Mouse (Mus musculus) c-Kit-positive CD71-negative TER-119-negative erythroid progenitor cells, embryonic 14.5 days (primary cell): ENCODE measurements around the gene Trim56.
A peak's percentile ranks its signal among the peaks of the same experiment; 100 is the strongest.
"Not testable (repeated sequence)": the region's sequence is repeated elsewhere in the genome, so short reads cannot be mapped to it uniquely, and the experiment has no call there.

Source experiments
- DNase-seq: peaks from one replicate; pipeline ENCODE4 v3.0.0-alpha.2; 2013; ENCODE audit warnings: low read depth

Gene Trim56

DNA sequence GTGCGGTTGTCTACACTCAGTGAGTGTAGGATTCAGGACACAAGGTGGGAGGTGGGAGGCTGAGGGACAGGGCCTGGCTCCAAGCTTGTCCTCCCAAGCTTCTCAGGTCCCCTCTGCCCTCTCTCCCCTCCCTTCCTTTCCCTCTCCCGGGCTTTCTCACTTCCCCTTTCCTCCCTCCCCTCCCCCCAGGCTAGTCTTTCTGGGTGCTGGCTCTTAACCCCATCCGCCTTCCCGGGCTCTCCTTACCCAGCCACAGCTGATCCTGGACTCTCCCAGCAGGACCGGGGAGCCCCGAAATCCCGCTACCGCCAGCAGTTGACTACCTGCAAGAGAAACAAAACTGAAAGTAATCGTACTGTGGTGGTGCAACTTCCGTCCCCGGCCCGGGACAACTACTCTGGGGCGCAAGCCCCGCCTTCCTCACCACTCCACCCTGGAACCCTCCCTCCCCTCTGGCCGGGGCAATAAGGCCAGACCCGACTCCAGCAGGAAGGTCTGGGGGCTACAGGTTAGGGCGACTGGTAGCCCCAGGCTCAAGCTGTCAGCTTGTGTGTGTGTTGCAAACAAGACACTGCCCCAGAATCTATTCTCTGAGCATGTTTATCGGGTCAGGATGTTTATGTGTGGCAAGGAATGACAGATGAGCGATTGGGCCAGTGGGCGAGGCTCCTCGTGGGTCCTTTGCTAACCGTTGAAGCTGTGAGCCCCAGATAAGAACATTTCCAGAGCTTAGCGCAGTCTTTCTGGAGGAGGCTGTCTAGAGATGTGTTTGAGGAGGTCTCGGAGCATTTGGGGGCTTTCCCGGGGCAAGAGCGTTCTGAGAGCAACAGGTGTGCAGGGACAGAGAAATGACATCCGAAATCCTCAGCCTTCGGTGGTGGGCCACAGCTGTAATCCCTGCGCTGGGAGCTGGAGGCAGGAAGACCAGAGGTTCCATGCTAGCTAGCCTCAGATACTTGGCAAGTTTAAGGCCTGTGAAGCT lies at the start of gene Trim56:
TSS of gene Trim56 (minus strand) at position 344 of the 982 bp plus-strand sequence.
- peak; percentile 63 for DNase-seq

DNA sequence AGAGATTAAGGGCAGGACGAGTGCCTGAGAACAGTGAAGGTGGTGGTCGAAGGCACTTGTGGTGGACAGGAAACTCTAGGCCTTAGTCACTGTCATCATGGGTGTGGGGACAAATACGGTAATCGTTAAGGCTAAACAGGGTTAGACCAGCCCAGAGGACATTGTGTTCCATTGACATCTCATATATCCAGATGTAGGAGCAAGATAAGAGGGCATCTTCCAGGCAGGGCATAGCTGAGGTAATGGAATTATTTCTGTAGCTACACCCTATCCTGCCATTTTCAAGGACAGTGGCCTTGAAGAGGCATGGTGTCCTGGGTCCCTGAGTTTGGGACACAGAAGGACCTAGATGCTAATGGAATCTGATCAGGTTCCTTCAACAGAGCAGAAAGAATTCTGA lies 45.8 kb upstream of the Trim56 start:
- DNase-seq, result no peak

DNA sequence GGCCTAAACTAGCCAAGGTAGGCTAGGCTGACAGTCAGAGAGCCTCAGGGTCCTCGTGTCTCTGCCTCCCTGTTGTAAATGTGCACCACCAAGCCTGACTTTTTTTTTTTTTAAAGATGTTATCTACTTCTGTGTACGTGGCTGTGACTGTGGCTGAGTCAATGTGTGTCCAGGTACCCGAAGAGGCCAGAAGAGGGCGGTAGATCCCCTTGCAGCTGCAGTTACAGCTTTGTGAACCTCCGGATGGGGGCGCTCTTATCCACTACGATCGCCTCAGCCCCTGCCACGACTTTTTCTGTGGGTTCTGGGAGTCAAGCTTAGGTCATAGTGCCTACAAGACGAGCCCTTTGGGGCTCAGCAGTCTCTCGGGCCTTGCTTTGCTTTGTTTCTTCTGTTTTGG lies 43.5 kb upstream of the Trim56 start:
- DNase-seq, result peak; percentile 62

DNA sequence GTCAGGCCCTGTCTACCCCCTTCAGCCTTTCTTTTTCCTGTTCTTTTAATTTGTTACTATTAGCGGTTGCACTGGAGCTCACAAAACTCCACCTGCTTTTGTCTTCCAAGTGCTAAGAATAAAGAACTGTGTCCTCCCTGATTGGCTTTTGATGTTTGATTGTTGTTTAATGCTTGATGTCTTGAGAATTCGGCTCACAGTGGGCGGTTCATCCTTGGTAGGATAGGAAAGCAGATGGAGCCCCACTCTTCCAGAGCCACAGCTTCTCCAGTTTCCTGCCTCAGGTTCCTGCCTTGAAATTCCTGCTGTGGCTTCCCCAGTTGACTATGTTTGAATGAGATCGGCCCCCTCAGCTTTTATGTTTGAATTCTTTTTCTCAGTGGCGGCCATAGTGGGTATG lies 37.3 kb upstream of the Trim56 start:
- DNase-seq, result no peak

DNA sequence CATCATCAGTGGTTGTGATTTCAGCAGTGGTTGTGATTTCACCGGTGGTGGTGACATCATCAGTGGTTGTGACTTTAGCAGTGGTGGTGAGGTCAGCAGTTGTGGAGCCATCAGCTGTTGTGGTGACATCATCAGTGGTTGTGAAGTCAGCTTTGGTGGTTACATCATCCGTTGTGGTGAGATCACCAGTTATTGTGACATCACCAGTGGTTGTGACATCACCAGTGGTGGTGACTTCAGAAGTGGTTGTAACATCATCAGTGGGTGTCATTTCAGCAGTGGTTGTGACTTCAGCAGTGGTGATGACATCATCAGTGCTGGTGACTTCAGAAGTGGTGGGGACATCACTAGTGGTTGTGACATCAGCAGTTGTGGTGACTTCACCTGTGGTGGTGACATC lies 36.6 kb upstream of the Trim56 start:
- DNase-seq, result no peak

DNA sequence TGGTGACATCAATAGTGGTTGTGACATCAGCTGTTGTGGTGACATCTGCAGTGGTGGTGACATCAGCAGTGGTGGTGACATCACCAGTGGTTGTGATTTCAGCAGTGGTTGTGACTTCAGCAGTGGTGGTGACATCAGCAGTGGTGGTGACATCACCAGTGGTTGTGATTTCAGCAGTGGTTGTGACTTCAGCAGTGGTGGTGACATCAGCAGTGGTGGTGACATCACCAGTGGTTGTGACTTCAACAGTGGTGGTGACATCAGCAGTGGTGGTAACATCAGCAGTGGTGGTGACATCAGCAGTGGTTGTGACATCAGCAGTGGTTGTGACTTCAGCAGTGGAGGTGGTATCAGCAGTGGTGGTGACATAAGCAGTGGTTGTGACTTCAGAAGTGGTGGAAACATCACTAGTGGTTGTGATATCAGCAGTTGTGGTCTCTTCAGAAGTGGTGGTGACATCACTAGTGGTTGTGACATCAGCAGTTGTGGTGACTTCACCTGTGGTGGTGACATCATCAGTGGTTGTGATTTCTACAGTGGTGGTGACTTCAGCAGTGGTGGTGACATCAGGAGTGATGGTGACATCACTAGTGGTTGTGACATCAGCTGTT lies 33.4 kb upstream of the Trim56 start, which contains the start of gene Muc3:
TSS of gene Muc3 (minus strand) at position 51 of the 611 bp plus-strand sequence.
- not testable (repeated sequence) for DNase-seq

DNA sequence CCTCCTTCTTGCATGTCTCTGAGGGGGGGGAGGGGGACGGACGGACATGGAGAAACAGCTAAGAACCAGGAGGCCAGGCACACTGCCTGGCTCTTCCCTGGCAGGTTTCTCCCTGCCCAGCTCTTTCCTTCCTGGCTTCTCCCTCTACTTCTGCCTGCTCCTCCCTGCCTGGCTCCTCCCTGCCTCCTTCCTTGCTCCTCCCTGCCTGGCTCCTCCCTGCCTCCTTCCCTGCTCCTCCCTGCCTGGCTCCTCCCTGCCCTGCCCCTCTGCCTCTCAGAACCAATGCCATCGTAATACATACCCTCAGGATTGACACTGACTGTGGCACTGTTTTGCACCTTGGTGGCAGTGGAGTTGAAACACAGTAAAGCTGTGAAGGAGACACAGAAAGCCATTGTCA lies 24.8 kb upstream of the Trim56 start:
- DNase-seq, result no peak

DNA sequence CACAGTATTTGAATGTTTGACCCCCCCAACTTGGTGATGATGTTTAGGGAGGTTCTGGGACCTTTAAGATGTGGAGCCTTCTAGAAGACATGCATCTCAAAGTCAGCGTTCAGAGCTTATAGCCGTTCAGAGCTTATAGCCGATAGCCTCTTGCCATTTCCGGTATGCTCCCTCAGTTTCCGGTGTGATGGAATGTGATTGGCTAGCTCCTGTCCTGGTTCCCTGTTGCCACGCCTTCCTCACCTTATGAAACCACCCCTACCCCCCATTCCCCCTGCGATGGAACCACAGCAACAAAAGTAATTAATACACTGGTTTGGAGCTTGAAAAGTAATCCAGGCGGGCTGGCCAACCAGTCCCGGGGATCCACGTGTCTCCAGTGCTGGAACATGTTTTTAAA lies 23.0 kb upstream of the Trim56 start:
- DNase-seq, result no peak

DNA sequence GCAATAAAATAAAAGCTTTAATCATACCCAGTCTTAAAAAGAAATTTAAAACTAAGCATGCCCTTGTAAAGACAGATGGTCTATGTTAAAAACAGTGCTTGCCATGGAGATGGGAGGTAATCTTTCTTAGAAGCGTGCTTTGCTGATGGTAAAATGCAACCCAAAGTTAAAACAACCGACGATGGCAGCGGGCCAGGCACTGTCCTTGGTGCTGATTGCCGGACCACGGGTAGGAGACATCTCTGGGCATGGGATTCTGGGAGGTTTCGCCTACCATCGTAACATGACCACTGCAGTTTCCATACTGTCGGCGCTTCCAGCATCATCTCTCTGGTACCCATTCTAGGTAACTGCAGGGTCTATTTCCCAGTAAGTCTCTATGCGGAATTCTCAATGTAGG lies 18.9 kb upstream of the Trim56 start:
- DNase-seq, result no peak

DNA sequence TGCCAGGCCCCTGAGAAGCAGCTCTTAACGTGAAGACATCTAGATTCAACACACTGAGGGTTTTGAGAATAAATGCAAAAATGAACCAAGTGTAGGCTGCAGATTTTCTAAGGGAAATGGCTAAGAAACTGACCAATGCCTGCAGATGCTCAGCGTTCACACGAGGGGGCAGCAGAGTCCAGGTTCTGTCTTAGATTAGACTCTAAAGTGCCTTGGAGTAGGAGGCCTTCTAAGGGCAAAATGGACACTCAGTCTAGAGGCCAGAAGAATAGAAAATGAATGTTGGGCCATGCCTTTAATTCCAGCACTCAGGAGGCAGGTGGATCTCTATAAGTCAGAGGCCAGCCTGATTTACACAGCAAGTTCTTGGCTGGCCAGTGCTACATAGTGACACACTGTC lies 15.5 kb upstream of the Trim56 start:
- peak; percentile 42 for DNase-seq

DNA sequence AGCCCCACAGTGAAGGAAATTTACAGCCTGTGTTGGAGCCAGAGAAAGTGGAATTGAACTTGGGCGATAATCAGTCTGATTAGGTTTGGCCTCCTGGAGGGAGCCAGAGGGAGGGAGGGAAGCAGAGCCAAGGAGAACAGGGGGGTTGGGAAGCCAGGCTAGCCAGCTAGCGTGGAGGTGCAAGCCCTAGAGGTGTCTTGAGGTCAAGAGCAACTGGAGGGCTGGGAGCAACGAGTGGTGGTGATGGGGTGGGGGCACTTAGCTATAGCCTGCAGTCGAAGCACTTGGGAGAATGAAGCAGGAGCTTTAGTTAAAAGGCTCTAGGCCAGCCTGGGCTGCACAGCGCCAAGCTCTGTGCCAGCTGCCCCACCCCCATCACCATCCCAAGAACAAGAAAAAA lies 13.3 kb upstream of the Trim56 start:
- DNase-seq, result no peak

DNA sequence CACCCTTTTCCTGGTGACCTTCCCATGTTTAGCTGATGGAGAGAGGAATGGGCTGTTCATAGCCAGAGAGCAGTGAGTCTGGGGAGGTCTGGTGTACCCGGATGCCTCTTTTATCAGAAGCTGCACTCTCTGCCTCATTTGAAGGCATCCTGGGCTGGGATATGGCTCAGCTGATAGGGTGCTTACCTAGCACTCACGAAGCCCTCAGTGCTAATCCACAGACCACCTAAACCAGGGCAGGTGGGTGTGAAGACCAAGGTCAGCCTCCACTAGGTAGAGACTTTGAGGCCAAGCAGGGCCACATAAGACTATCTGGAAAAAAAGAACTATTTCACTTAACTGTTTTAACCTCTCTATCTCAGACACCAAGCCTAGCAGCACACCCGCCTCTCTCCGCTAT lies 7.5 kb upstream of the Trim56 start:
- no peak for DNase-seq

DNA sequence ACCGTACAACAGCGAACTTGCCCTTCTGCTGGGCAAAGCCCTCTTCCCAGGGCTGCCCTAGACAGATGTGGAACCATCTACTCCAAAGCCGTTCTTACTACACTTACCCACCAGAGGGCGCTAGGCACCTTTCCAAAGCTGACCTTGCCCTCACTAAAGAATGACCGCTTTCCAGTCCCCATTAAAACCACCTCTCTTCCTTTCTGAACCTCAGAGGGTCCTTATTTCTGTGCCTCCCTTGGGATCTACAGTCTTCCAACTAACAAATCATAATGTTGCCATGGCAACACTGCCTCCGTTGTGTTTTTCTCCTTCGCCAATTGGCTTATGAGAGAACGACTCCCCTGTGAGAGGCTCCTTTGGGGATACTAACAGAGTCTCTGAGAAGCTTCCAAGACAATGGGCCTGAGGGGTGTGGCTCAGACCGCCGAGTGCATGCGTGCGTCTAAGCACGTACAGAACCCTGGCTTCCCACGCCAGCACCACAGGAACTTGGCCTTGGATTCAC lies 6.7 kb upstream of the Trim56 start:
- DNase-seq, result peak; percentile 72

DNA sequence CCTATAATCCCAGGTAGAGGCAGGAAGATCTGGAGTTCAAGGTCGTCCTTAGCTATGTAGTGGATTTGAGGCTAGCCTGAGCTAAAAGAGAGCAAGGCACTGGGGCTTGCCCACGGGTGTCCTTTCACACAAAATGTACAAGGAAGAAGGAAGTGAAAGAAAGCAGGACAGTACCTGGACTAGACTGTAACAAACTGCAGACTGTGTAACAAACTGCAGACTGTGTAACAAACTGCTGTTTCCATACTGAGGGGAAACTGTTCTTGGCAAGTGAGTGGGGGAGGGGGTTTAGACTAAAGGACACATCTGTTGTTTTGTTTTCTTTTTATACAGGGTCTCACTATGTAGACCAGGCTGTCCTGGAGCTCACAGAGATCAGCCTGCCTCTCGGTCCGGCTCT lies 5.3 kb upstream of the Trim56 start:
- no peak for DNase-seq

DNA sequence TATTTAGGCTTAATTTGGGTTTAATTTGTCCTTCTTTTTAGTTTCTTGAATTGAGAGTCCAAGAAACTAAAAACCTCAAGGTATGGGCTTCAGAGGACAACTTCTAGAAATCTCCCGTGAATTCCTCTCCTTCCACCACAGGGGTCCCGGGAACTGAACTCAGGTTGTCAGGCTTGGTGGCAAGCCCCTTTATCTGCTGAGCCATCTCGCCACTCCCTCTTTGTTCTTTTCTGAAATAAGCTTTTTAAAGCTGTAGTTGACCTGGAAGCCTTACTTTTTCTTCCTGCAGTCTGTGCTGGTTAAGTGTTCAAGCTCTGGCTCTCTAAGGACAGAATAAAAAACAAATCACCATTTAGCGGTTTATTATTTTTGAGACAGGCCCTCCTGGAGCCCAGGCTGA lies 2.9 kb upstream of the Trim56 start:
- no peak for DNase-seq

DNA sequence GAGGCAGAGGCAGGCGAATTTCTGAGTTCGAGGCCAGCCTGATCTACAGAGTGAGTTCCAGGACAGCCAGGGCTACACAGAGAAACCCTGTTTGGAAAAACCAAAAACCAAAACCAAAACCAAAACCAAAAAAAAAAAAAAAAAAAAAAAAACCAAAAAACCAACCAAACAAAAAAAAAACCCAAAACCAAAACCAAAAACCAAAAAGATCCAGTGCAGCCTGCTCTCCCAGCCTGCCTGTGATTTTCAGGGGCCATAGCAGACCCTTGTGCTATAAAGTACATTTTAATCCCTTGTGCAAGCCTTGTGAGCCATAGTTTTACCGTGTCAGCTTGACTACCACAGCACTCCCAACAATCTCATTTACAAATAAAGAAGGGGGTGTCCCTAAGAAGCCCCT lies 2.0 kb upstream of the Trim56 start:
- DNase-seq, result not testable (repeated sequence)

DNA sequence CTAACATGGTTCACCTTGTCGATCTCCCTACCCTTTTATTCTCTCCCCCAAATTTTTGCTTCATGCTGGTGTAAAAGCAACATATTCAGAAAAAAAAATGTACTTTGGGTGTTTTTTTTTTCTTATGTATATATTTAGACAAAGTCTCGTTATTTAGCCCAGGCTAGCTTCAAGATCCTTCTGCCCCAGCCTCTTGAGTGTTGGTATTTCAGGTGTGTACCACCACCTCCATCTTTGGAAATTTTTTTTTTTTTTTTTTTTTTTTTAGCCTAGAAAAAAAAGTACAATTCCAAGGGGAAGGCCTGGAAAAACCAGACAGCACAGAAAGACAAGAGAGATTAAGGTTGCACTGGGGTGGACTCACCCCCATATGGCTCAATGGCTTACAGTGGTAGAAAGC lies 978 bp upstream of the Trim56 start:
- no peak for DNase-seq

DNA sequence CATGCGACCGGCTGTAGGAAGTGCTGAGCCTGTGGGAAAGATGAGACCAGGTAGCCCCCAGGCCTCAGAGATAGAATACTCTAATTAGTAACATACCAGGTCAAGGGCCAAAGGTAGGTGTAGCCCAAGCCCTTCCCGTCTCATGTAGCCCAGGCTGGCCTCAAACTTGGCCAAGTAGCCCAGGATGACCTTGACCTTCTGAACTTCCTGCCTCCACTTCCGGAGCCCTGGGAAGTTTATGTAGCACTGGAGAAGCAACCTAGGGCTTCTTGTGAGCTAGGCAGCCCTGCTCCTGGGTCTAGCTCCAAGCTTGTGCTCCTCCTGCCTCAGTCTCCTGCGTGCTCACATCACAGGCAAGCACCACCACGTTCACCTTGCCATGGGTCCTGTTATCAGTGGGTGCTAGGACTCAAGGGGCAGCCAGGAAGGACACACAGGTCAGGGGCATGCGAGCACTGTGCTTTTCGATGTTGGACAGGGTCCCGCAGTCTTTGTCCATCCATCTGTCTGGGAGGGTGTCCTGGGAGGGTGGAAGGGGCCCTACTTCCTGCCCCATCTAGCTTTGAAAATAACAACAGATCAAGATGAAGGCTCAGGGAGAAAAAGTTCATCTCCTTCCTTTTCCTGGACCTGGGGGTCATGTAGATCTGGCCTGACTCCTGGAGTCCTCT lies 983 bp downstream of the Trim56 start:
- no peak for DNase-seq

DNA sequence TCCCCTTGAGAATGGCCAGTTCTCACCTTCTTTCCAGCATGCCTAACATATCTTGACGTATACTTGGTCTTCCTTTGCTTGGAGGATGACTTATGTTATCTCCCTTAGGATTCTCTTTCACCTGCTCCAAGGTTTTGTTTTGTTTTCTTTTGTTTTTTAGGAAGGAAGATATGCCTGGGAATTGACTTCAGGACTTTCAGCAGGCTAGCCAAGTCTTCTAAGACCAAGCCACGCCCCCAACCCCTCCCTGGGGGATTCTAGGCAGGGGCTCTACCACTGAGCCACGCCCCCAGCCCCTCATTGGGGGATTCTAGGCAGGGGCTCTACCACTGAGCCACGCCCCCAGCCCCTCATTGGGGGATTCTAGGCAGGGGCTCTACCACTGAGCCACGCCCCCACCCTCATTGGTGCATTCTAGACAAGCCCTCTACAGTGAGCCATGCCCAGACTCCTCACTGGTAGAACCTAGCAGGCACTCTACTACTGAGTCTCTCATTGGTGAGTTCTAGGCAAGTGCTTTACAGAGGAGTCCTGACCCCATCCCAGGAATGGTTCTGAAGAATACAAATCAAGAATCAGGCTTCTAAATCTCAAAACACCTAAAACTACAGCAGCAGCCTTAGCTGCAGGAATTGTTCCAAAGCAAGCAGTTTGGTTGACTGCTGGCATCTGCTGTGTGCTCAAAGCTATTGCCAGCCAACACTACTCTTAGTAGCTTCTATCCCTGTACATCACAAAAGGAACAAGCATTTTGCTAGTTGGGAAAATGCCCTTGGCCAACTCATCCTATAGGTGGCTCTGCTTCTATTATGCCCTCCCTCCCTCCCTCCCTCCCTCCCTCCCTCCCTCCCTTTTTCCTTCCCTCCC lies 4.2 kb downstream of the Trim56 start:
- no peak for DNase-seq

DNA sequence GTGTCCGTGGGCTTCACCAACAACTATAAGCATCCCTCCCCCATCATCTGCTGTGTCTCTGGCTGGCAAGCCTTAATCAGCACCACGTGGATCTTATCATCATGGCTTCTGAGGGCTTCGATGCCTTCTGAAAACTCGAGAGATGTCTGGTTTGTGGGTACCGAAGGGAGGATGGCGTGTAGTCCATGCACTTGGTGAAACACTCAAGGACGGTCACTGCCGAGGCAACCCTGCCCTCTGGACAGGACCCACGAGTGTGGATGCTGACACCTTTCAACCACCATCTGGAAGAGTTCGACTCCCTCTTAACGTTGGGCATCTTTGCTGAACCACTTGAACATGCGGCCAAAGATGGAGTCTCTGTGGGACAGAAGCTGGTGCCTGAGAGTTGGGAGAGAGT lies 5.1 kb downstream of the Trim56 start:
- DNase-seq, result no peak

DNA sequence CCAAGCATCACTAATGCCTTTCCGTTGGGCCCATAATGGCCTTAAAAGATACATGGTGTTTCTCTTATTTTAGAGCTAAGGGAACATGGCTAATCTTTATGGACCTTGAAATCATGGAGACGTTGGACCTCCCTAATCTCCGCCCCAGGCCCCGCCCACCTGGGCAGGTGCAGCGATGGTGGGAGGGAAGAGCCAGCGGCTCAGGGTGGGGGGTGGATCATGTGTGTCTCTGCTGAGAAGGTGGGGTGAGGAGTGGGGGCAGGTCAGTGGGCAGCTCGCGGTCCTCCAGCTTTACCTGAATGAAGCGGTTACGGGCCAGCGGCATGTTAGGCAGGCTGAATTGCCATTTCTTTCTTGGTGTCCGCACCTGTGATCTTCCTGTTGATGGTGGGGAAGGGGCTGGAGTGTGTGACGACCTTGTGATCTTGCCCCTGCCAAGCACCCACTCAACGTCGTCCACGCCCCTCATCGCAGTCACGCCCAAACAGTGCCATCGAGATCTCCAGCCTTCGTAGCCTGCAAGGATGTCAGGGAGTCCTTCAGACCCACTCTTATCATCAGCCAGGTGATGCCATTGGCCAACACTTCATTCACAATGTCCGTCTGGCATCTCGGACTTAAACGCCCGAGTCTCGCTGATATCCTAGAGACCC lies 5.9 kb downstream of the Trim56 start:
- no peak for DNase-seq
